Mouse (Mus musculus) forebrain, embryonic 16.5 days (tissue): Measurements from ENCODE around the gene Syt8. TPM values are rescaled to one million over a fixed set of nuclear protein-coding genes. Genes with fewer than 3 reads are reported as not detected.
A peak's percentile ranks its signal among the peaks of the same experiment; 100 is the strongest.

Experiments used
- ATAC-seq: fragments of 200-750 bp; cut with Nextera tagmentation; 2 replicates; pipeline ENCODE4 v1.8.0; 2017; ENCODE audit warnings: mild to moderate bottlenecking, moderate library complexity
- H3K27ac ChIP-seq: fragments of 300-500 bp; sonication (generic); 2 replicates; pipeline ENCODE4 v1.5.1; 2014; ENCODE audit warnings: low read length, control low read depth
- H3K27me3 ChIP-seq: fragments of 300-500 bp; sonication (generic); replicated peaks from 2 replicates; pipeline ENCODE4 v1.6.1; 2014; ENCODE audit warnings: low read length; ENCODE audit not compliant: control insufficient read depth, insufficient read depth
- H3K36me3 ChIP-seq: fragments of 300-500 bp; sonication (generic); 2 replicates; pipeline ENCODE4 v1.6.1; 2014; ENCODE audit not compliant: control insufficient read depth, insufficient read depth
- H3K4me1 ChIP-seq: fragments of 300-500 bp; sonication (generic); replicated peaks from 2 replicates; pipeline ENCODE4 v1.6.1; 2014; ENCODE audit warnings: low read length; ENCODE audit not compliant: control insufficient read depth, insufficient read depth
- H3K4me2 ChIP-seq: fragments of 300-500 bp; sonication (generic); 2 replicates; pipeline ENCODE4 v1.6.1; 2014; ENCODE audit warnings: mild to moderate bottlenecking, low read length, control low read depth
- H3K4me3 ChIP-seq: fragments of 300-500 bp; sonication (generic); replicated peaks from 2 replicates; pipeline ENCODE4 v1.5.1; 2014; ENCODE audit warnings: mild to moderate bottlenecking, low read length, control low read depth
- H3K9ac ChIP-seq: fragments of 300-500 bp; sonication (generic); replicated peaks from 2 replicates; pipeline ENCODE4 v1.6.1; 2014; ENCODE audit warnings: low read depth, low read length, control low read depth
- H3K9me3 ChIP-seq: fragments of 300-500 bp; sonication (generic); 2 replicates; pipeline ENCODE4 v1.6.1; 2016; ENCODE audit warnings: low read length; ENCODE audit not compliant: control insufficient read depth
- WGBS: fragments of 180-500 bp; shearing (Covaris S2); extraction: QIAGEN DNeasy Blood & Tissue Kit; methylation state at CpG from one replicate; pipeline ENCODE4 v1.1.7; 2014; 5-methylcytosine and 5-hydroxymethylcytosine counted together
- polyA plus RNA-seq: library from polyadenylated mRNA; unstranded; fragments of >200 nt; fragmentation: Nextera tagmentation; extraction: Ambion mirVana; gene quantifications from 2 replicates; pipeline ENCODE4 v1.2.1, GENCODE M21; 2015

Gene Syt8
- polyA plus RNA-seq, 1 experiment from 2014 or later = not detected

DNA sequence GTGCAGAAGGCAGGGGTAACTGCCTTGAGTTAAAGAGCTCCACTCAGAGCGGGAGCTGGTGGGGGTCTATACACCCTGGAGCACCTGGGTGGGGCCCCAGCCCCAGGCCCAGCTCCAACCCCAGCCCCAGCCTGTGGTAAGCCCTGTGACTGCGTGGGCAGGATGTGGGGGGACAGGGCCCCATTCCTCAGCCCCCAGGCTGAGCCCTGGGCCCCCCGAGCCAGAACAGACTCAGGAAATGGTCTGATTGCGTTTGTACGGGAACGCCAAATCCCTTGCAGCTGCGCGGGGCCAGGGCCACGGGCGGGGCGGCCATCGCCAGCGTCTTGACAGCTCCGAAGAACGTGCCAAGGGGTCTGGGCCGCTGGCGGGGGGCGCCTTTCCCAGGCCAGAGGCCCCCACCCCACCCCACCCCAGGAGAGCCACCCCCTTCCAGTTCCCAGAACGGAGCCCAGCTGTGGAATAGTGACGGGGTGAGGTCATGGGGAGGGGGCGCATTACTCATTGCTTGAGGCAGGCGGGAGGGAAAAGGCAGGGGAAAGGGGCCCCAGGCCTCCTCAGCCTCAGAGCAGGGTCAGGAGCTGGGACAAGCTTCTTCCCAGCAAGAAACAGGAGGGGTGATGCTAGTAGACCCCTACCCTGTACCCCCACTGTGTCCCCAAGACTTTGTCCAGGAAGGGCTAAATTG is 47.1 kb downstream of the Syt8 start:
- under 1% methylated on average over 22 of the region's 22 CpGs for WGBS
- Histone ChIP-seq H3K36me3 (no peaks in the 10 kb centered on the region), H3K27me3 (no peaks in the 10 kb centered on the region), H3K9ac (peak overlapping the region; percentile 58), H3K27ac (peak overlapping the region; percentile 34), H3K4me3 (peak overlapping the region; percentile 29), H3K4me1 (peaks cover 14% of the 10 kb centered on the region), H3K9me3 (no peaks in the 10 kb centered on the region), H3K4me2 (peak overlapping the region; percentile 53)
- ATAC-seq = peak; percentile 75

DNA sequence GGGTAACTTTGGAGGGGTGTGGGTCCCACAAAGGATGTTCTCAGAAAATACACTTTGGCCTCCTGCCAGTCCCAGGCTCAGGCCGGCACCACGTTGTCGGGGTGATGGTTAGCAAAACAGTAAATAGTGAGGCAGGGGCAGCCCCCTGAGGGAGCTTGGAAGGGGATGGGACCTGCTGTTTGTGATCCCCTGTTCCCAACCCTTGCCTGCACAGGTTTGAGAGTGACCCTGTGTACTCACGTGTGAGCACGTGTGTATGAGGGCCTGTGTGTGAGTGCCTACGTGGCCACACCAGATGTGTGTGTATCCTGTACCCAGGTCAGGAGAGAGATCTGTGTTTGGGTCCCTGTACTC is 47.6 kb downstream of the Syt8 start:
- no peaks in the 10 kb centered on the region for H3K27me3 ChIP-seq
- 14% methylated on average over 6 of the region's 6 CpGs for WGBS
- peaks cover 18% of the 10 kb centered on the region for H3K4me1 ChIP-seq
- no peak overlapping the region for H3K4me2 ChIP-seq
- H3K36me3 ChIP-seq = no peaks in the 10 kb centered on the region
- peak; percentile 53 for ATAC-seq
- H3K4me3 ChIP-seq = no peak overlapping the region
- no peaks in the 10 kb centered on the region for H3K9me3 ChIP-seq
- H3K9ac ChIP-seq = no peak overlapping the region
- H3K27ac ChIP-seq = peak overlapping the region; percentile 34

DNA sequence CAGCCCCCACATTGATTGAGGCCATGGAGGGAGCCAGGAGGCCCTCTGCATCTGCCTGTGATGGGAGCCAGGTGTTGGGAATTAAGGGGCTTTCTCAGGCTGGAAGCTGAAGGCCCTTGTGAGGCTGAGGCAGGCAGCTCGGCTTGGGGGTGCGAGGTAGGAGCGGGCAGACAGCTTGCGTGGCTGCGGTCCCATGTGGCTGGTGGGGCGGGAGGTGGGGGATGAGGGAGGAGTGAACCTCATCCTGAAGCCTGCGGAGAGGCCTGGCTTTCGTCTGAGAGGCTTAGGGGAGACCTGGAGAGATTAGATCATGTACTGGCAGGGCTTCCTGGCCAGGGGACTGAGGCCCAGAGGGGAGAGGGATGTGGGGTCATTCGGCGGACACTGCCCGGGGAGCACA is 48.5 kb downstream of the Syt8 start:
- H3K4me3 ChIP-seq = no peak overlapping the region
- no peak overlapping the region for H3K9ac ChIP-seq
- no peaks in the 10 kb centered on the region for H3K9me3 ChIP-seq
- no peaks in the 10 kb centered on the region for H3K27me3 ChIP-seq
- no peak overlapping the region for H3K4me2 ChIP-seq
- ATAC-seq = no peak
- peaks cover 23% of the 10 kb centered on the region for H3K4me1 ChIP-seq
- whole genome bisulfite sequencing = 45% methylated on average over 11 of the region's 11 CpGs
- no peaks in the 10 kb centered on the region for H3K36me3 ChIP-seq
- no peak overlapping the region for H3K27ac ChIP-seq

- no peak for ATAC-seq
- H3K4me3 ChIP-seq = no peak overlapping the region
- no peaks in the 10 kb centered on the region for H3K36me3 ChIP-seq
- WGBS = 85% methylated on average over 12 of the region's 12 CpGs
- H3K9me3 ChIP-seq = no peaks in the 10 kb centered on the region
- H3K9ac ChIP-seq = no peak overlapping the region
- no peak overlapping the region for H3K4me2 ChIP-seq
- H3K27me3 ChIP-seq = no peaks in the 10 kb centered on the region
- H3K4me1 ChIP-seq = peaks cover 23% of the 10 kb centered on the region
- no peak overlapping the region for H3K27ac ChIP-seq
Measured at GRCm38 (mm10) chr7:142484780-142485179, 50.1 kb downstream of the Syt8 start.

DNA sequence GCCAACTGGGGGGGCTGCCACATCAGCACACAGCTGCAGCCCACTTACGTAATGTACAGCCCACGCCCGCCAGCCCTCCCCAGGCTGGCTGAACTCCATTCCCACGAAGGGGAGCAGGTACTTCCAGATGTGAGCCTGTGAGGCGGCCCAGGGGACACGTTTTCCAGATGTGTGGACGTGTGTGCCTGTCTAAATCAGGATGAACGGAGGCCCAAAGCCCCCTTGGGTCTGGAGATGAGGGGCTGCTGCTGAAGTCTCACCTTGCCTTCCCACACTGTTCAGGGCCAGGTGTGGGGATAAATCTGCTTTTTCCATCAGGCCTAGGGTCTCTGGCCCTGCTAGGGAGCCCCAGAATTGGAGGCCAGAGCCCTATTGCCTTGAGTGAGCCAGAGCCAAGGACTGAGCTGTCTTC is 52.1 kb downstream of the Syt8 start:
- Histone ChIP-seq H3K9me3 (no peaks in the 10 kb centered on the region), H3K27me3 (no peaks in the 10 kb centered on the region), H3K4me2 (no peak overlapping the region), H3K4me3 (no peak overlapping the region), H3K4me1 (peaks cover 17% of the 10 kb centered on the region), H3K36me3 (no peaks in the 10 kb centered on the region), H3K9ac (no peak overlapping the region), H3K27ac (no peak overlapping the region)
- no peak for ATAC-seq
- WGBS = 81% methylated on average over 8 of the region's 8 CpGs

- Histone ChIP-seq H3K36me3 (no peaks in the 10 kb centered on the region), H3K9ac (no peak overlapping the region; the same call in 1 of the 2 replicates), H3K9me3 (no peaks in the 10 kb centered on the region), H3K27ac (no peak overlapping the region), H3K4me1 (peaks cover 12% of the 10 kb centered on the region; the same call in 1 of the 2 replicates), H3K27me3 (no peaks in the 10 kb centered on the region), H3K4me2 (peak overlapping the region; percentile 28; the same call in 1 of the 2 replicates), H3K4me3 (no peak overlapping the region)
- WGBS = 9% methylated on average over 9 of the region's 9 CpGs
- ATAC-seq = peak; percentile 81
Measured at GRCm38 (mm10) chr7:142487341-142487859, 52.8 kb downstream of the Syt8 start.

DNA sequence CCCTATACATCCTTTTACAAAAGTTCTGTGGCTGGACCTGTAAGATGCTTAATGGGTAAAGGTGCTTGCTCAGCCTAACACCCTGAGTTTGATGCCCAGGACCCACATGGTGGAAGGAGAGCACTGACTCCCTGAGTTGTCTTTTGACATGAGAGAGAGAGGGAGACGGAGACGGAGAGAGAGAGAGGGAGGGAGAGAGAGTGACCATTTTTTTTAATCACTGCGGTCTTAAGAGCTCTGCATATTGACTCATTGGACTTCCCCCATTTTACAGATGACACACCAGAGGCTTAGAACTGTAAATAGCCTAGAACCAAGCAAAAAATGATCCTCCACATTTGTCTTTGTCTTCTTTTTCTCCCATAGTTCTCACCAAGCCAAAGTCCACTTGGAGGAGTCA is 53.4 kb downstream of the Syt8 start:
- H3K4me2 ChIP-seq = no peak overlapping the region
- no peak overlapping the region for H3K4me3 ChIP-seq
- no peaks in the 10 kb centered on the region for H3K36me3 ChIP-seq
- 81% methylated on average over 3 of the region's 3 CpGs for WGBS
- H3K9me3 ChIP-seq = no peaks in the 10 kb centered on the region
- no peaks in the 10 kb centered on the region for H3K27me3 ChIP-seq
- no peak overlapping the region for H3K9ac ChIP-seq
- ATAC-seq = no peak
- no peak overlapping the region for H3K27ac ChIP-seq
- H3K4me1 ChIP-seq = peaks cover 9% of the 10 kb centered on the region; the same call in 1 of the 2 replicates

Other genes starting within 250 kb of the Syt8 start
- gene Gm10153, start 244.5 kb upstream of the Syt8 start, polyA plus RNA-seq = not detected in 2 replicates
- not detected in 2 replicates for gene Krtap5-3, start 233.5 kb upstream of the Syt8 start, polyA plus RNA-seq
- gene Gm7579, start 223.0 kb upstream of the Syt8 start, polyA plus RNA-seq = not detected in 2 replicates
- not detected in 2 replicates for gene Krtap5-5, start 204.9 kb upstream of the Syt8 start, polyA plus RNA-seq
- gene Gm40460, start 193.8 kb upstream of the Syt8 start, polyA plus RNA-seq = not detected in 2 replicates
- not detected in 2 replicates for gene Gm2431, start 176.5 kb upstream of the Syt8 start, polyA plus RNA-seq
- not detected in 2 replicates for gene Gm4559, start 160.5 kb upstream of the Syt8 start, polyA plus RNA-seq
- not detected in 2 replicates for gene Krtap5-1, start 137.7 kb upstream of the Syt8 start, polyA plus RNA-seq
- gene Krtap5-4, start 131.3 kb upstream of the Syt8 start, polyA plus RNA-seq = not detected in 2 replicates
- gene Ifitm10, start 61.1 kb upstream of the Syt8 start, polyA plus RNA-seq = 2.6 and 3.8 TPM in 2 replicates
- not detected in 2 replicates for gene Gm49369, start 52.2 kb upstream of the Syt8 start, polyA plus RNA-seq
- 203 and 208 TPM in 2 replicates for gene Ctsd, start 46.8 kb upstream of the Syt8 start, polyA plus RNA-seq
- 0.89 TPM in 1 of 2 replicates, not detected in the other for gene Tnni2, start 7.0 kb downstream of the Syt8 start, polyA plus RNA-seq
- 3.5 and 5.5 TPM in 2 replicates for gene Lsp1, start 26.0 kb downstream of the Syt8 start, polyA plus RNA-seq
- gene Tnnt3, start 64.0 kb downstream of the Syt8 start, polyA plus RNA-seq = 0.73 and 1.2 TPM in 2 replicates
- gene Mrpl23, start 97.8 kb downstream of the Syt8 start, polyA plus RNA-seq = 16.0 and 23.0 TPM in 2 replicates
- 64.3 and 95.2 TPM in 2 replicates for gene Igf2, start 232.0 kb downstream of the Syt8 start, polyA plus RNA-seq
- gene Gm49394, start 235.1 kb downstream of the Syt8 start, polyA plus RNA-seq = not detected in 2 replicates